Mouse (Mus musculus) embryo, embryonic 11 days (tissue): ENCODE data around the gene Osr1.

Source experiments
- DNase-seq: peaks from one replicate; pipeline ENCODE4 v3.0.0-alpha.2; 2015

Gene Osr1

DNA sequence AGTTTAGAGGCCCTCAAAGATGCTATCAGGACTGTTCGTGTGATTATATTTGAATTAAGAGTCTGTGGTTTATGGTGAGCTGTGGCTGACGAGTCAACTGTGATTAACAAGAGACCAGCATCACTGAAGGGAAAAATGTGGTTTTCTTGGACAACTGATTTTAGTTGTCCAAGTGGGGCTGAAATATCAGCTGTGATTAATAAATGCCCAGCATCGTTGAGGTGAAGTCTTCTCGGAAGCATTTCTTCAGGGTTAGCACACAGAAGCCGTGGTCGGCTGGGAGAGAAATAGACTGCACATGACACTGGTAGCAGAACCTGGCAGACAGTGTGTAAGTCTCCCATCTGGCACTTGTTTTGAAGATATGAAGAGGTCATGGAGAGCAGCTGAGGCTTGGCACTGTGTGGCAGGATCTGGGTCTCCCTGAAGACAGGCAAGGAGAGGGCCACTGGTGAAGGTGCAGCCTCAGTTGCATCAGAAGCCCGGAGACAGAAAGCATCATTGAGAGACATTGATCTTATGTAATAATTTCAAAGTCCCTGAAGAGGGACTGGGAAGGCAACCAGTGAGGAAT lies 19.7 kb downstream of the Osr1 start:
- no peak for DNase-seq

DNA sequence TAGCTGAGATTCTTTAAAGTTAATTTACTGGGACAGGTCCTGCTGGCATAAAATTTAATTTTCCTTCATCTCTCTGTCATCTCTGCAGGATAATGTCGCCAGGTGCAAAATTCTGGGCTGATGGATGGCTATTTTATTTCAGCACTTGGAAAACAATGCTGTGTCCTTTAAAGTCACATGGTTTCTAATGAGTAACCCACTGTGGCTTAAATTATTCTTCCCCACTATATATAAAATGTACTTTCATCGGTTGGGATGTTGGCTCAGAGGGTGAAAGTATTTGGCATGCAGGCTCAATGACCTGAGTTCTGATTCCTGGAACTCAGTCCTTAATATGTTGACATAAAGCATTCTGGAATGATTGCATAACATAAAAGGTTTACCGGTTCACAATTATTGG lies 21.2 kb downstream of the Osr1 start:
- DNase-seq, result no peak

DNA sequence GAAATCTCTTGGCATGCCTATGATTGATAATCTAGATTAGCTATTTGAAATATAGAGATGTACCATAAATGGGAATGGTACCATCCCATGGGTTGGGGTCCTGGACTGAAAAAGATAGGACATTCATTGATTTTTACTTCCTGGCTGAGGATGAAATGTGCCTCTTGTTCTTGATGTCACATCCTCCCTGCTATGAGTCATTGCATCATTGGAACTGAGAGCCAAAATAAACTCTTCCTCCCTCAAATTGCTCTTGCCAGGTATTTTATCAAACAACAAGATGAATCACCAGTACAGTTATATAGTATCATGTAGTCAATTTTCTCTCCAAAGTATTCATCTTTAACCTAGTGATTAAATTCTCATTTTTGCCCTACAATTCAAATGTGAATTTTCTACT lies 28.3 kb downstream of the Osr1 start:
- no peak for DNase-seq
